Mouse (Mus musculus): Measurements from ENCODE around the gene Sox12. TPM values are rescaled to one million over a fixed set of nuclear protein-coding genes. Genes with fewer than 3 reads are reported as not detected.

The Sox12 gene
- polyA plus RNA-seq, 2 experiments = 1.4 to 4.4 TPM

- Histone ChIP-seq H3K9ac (replicated peaks) (no peak overlapping the region), H3K4me2 (ENCODE audit: low read depth) (no peak overlapping the region), H3K27ac (no peak overlapping the region), H3K4me1 (replicated peaks; ENCODE audit: control insufficient read depth in 2 of 2, insufficient read depth in 2 of 2, low read length in 1 of 2) (peaks cover 16 to 41% of the 10 kb centered on the region in 2 experiments), H3K4me3 (ENCODE audit: insufficient read depth in 1 of 2, low read depth in 2 of 2, low read length in 2 of 2) (no peak overlapping the region), H3K27me3 (ENCODE audit: control insufficient read depth, insufficient read depth, low read length) (no peaks in the 10 kb centered on the region), H3K9me3 (ENCODE audit: control insufficient read depth, low read length) (no peaks in the 10 kb centered on the region), H3K36me3 (replicated peaks; ENCODE audit: control insufficient read depth, insufficient read depth, low read depth) (no peaks in the 10 kb centered on the region)
- ATAC-seq (ENCODE audit: insufficient read depth) (no peak), DNase-seq (ENCODE audit: low read depth in 3 of 3, low spot score in 3 of 3) (no peak)
- WGBS (ENCODE audit: insufficient replicate concordance) = 73% methylated on average over 5 of the region's 5 CpGs
- no peak for TF ChIP-seq CTCF (IDR thresholded peaks at IDR 0.05; ENCODE audit: low read depth)
- no peak for TF ChIP-seq EP300 (IDR thresholded peaks at IDR 0.05; ENCODE audit: low read depth)
Measured at GRCm38 (mm10) chr2:152344909-152345308, 53.0 kb downstream of the Sox12 start.

DNA sequence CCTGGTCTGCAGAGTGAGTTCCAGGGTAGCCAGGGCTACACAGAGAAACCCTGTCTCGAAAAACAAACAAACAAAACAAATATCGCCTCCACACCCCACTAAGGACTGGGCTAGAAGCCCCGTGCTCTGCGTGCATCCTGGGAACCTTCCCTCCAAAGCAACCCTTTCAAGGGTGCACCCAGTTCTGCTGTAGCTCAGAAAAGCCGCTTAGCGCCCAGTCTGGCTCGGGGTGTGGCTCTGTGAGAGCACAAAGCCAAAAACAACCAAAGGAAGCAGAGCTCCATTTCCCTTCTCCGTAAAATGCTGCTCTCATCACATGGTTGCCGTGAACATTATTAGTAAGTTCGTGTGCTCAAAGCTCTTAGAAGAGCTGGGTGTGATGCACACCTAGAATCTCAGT, 53.5 kb downstream of the Sox12 start:
- TF ChIP-seq EP300 (IDR thresholded peaks at IDR 0.05; ENCODE audit: low read depth) (no peak), CTCF (IDR thresholded peaks at IDR 0.05; ENCODE audit: low read depth) (no peak)
- Histone ChIP-seq H3K4me3 (ENCODE audit: insufficient read depth in 1 of 2, low read depth in 2 of 2, low read length in 2 of 2) (peak overlapping the region; percentile 52 to 66; a peak in 3 of 4 replicates), H3K9ac (replicated peaks) (no peak overlapping the region; the same call in 1 of the 2 replicates), H3K27ac (no peak overlapping the region), H3K36me3 (replicated peaks; ENCODE audit: control insufficient read depth, insufficient read depth, low read depth) (no peaks in the 10 kb centered on the region), H3K4me2 (ENCODE audit: low read depth) (peak overlapping the region; percentile 71), H3K4me1 (replicated peaks; ENCODE audit: control insufficient read depth in 2 of 2, insufficient read depth in 2 of 2, low read length in 1 of 2) (peaks cover 15 to 36% of the 10 kb centered on the region in 2 experiments), H3K9me3 (ENCODE audit: control insufficient read depth, low read length) (no peaks in the 10 kb centered on the region), H3K27me3 (ENCODE audit: control insufficient read depth, insufficient read depth, low read length) (no peaks in the 10 kb centered on the region)
- no peak for ATAC-seq (ENCODE audit: insufficient read depth)
- no peak for DNase-seq (ENCODE audit: low read depth in 3 of 3, low spot score in 3 of 3)
- 17% methylated on average over 10 of the region's 10 CpGs for WGBS (ENCODE audit: insufficient replicate concordance)

Other genes starting within 250 kb of the Sox12 start
- gene Csnk2a1, start 171.2 kb downstream of the Sox12 start, polyA plus RNA-seq (2012; rRNA removed) = 16.3 and 22.7 TPM in 2 replicates
- gene Csnk2a1, start 171.2 kb downstream of the Sox12 start, polyA plus RNA-seq (2014; fragmentation: Nextera tagmentation; extraction: Ambion mirVana) = 43.2 and 44.8 TPM in 2 replicates
- gene Tbc1d20, start 104.2 kb downstream of the Sox12 start, polyA plus RNA-seq (2012; rRNA removed) = 9.5 and 10.1 TPM in 2 replicates
- gene Tbc1d20, start 104.2 kb downstream of the Sox12 start, polyA plus RNA-seq (2014; fragmentation: Nextera tagmentation; extraction: Ambion mirVana) = 5.3 and 5.7 TPM in 2 replicates
- gene Rbck1, start 65.4 kb downstream of the Sox12 start, polyA plus RNA-seq (2012; rRNA removed) = 49.6 and 54.5 TPM in 2 replicates
- 34.3 and 38.8 TPM in 2 replicates for gene Rbck1, start 65.4 kb downstream of the Sox12 start, polyA plus RNA-seq (2014; fragmentation: Nextera tagmentation; extraction: Ambion mirVana)
- gene Trib3, start 54.0 kb downstream of the Sox12 start, polyA plus RNA-seq (2012; rRNA removed) = 0.54 and 0.77 TPM in 2 replicates
- 0.70 and 1.5 TPM in 2 replicates for gene Trib3, start 54.0 kb downstream of the Sox12 start, polyA plus RNA-seq (2014; fragmentation: Nextera tagmentation; extraction: Ambion mirVana)
- not detected in 2 replicates for gene Nrsn2, start 21.4 kb downstream of the Sox12 start, polyA plus RNA-seq (2012; rRNA removed)
- not detected in 2 replicates for gene Nrsn2, start 21.4 kb downstream of the Sox12 start, polyA plus RNA-seq (2014; fragmentation: Nextera tagmentation; extraction: Ambion mirVana)
- gene Zcchc3, start 17.0 kb upstream of the Sox12 start, polyA plus RNA-seq (2012; rRNA removed) = 7.6 and 9.1 TPM in 2 replicates
- 8.7 and 10.7 TPM in 2 replicates for gene Zcchc3, start 17.0 kb upstream of the Sox12 start, polyA plus RNA-seq (2014; fragmentation: Nextera tagmentation; extraction: Ambion mirVana)
- 0.15 and 0.19 TPM in 2 replicates for gene 6820408C15Rik, start 17.5 kb upstream of the Sox12 start, polyA plus RNA-seq (2012; rRNA removed)
- gene 6820408C15Rik, start 17.5 kb upstream of the Sox12 start, polyA plus RNA-seq (2014; fragmentation: Nextera tagmentation; extraction: Ambion mirVana) = 0.11 and 0.23 TPM in 2 replicates
- not detected in 2 replicates for gene Defb23, start 66.6 kb upstream of the Sox12 start, polyA plus RNA-seq (2012; rRNA removed)
- not detected in 2 replicates for gene Defb23, start 66.6 kb upstream of the Sox12 start, polyA plus RNA-seq (2014; fragmentation: Nextera tagmentation; extraction: Ambion mirVana)
- not detected in 2 replicates for gene Defb20, start 79.0 kb upstream of the Sox12 start, polyA plus RNA-seq (2012; rRNA removed)
- not detected in 2 replicates for gene Defb20, start 79.0 kb upstream of the Sox12 start, polyA plus RNA-seq (2014; fragmentation: Nextera tagmentation; extraction: Ambion mirVana)
- not detected in 2 replicates for gene Defb22, start 92.1 kb upstream of the Sox12 start, polyA plus RNA-seq (2012; rRNA removed)
- gene Defb22, start 92.1 kb upstream of the Sox12 start, polyA plus RNA-seq (2014; fragmentation: Nextera tagmentation; extraction: Ambion mirVana) = not detected in 2 replicates
- not detected in 2 replicates for gene Defb26, start 113.6 kb upstream of the Sox12 start, polyA plus RNA-seq (2012; rRNA removed)
- not detected in 2 replicates for gene Defb26, start 113.6 kb upstream of the Sox12 start, polyA plus RNA-seq (2014; fragmentation: Nextera tagmentation; extraction: Ambion mirVana)
- not detected in 2 replicates for gene Defb28, start 120.2 kb upstream of the Sox12 start, polyA plus RNA-seq (2012; rRNA removed)
- gene Defb28, start 120.2 kb upstream of the Sox12 start, polyA plus RNA-seq (2014; fragmentation: Nextera tagmentation; extraction: Ambion mirVana) = not detected in 2 replicates
- gene Defb29, start 142.0 kb upstream of the Sox12 start, polyA plus RNA-seq (2012; rRNA removed) = not detected in 2 replicates
- gene Defb29, start 142.0 kb upstream of the Sox12 start, polyA plus RNA-seq (2014; fragmentation: Nextera tagmentation; extraction: Ambion mirVana) = not detected in 2 replicates
- gene Gm17416, start 171.3 kb upstream of the Sox12 start, polyA plus RNA-seq (2012; rRNA removed) = not detected in 2 replicates
- not detected in 2 replicates for gene Gm17416, start 171.3 kb upstream of the Sox12 start, polyA plus RNA-seq (2014; fragmentation: Nextera tagmentation; extraction: Ambion mirVana)
- gene Defb21, start 174.7 kb upstream of the Sox12 start, polyA plus RNA-seq (2012; rRNA removed) = not detected in 2 replicates
- not detected in 2 replicates for gene Defb21, start 174.7 kb upstream of the Sox12 start, polyA plus RNA-seq (2014; fragmentation: Nextera tagmentation; extraction: Ambion mirVana)
- not detected in 2 replicates for gene Defb19, start 182.2 kb upstream of the Sox12 start, polyA plus RNA-seq (2012; rRNA removed)
- not detected in 2 replicates for gene Defb19, start 182.2 kb upstream of the Sox12 start, polyA plus RNA-seq (2014; fragmentation: Nextera tagmentation; extraction: Ambion mirVana)
- not detected in 2 replicates for gene Defb45, start 201.3 kb upstream of the Sox12 start, polyA plus RNA-seq (2012; rRNA removed)
- gene Defb45, start 201.3 kb upstream of the Sox12 start, polyA plus RNA-seq (2014; fragmentation: Nextera tagmentation; extraction: Ambion mirVana) = not detected in 2 replicates
- gene Defb36, start 206.3 kb upstream of the Sox12 start, polyA plus RNA-seq (2012; rRNA removed) = not detected in 2 replicates
- gene Defb36, start 206.3 kb upstream of the Sox12 start, polyA plus RNA-seq (2014; fragmentation: Nextera tagmentation; extraction: Ambion mirVana) = not detected in 2 replicates
- gene Defb25, start 225.0 kb upstream of the Sox12 start, polyA plus RNA-seq (2012; rRNA removed) = not detected in 2 replicates
- not detected in 2 replicates for gene Defb25, start 225.0 kb upstream of the Sox12 start, polyA plus RNA-seq (2014; fragmentation: Nextera tagmentation; extraction: Ambion mirVana)
- gene Rem1, start 228.9 kb upstream of the Sox12 start, polyA plus RNA-seq (2012; rRNA removed) = 0.42 and 0.66 TPM in 2 replicates
- 0.52 and 0.91 TPM in 2 replicates for gene Rem1, start 228.9 kb upstream of the Sox12 start, polyA plus RNA-seq (2014; fragmentation: Nextera tagmentation; extraction: Ambion mirVana)

Measured in liver, embryonic 14.5 days (tissue).